Mouse (Mus musculus): ENCODE data around the gene Tmem30c. TPM values are rescaled to one million over a fixed set of nuclear protein-coding genes. Genes with fewer than 3 reads are reported as not detected.
A peak's percentile ranks its signal among the peaks of the same experiment; 100 is the strongest.

Tmem30c gene
- polyA plus RNA-seq, 1 experiment from 2014 or later = 0.10 TPM

DNA sequence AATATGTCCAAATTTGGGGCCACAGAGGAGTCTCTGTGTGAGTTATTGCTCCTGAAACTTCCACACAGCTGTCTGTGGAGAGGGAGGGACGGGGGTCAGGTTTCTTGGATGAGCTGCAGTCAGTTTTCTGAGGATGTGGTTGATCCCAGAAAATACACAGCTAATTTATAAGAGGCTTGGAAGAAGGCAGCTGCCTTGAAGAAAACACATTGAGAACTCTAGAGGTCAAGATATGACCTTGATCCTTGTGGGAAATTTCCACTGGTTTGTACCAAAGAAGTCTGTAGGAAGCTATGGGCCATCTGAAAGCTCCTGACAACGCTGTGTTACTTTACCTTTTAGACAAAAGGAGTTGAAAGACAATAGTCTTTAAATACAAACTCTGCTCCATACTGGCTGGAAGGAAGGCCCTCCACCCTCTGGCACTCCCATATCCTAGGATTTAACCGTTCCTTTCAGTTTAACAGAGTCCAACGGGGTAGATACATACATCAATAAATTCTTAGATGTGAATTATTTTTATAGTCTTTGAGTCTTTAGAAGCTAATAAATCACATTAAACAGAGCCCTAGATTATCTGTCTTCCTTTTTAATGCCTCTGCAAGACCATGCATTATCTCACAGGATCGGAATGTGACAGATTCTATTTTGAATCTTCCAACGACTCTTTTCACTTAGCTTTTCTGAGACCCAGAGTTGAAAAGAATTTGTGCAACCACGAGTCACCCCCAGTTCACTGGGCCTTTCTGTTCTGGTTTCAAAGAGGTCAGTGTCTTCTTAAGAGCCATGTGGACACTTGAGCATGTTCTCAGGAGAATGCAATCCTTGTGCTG is 40.9 kb downstream of the Tmem30c start:
- 43% methylated on average over 7 of the region's 7 CpGs for WGBS (ENCODE audit: insufficient replicate concordance)
- H3K27ac ChIP-seq (ENCODE audit: low read depth, low read length) = peak overlapping the region; percentile 57

DNA sequence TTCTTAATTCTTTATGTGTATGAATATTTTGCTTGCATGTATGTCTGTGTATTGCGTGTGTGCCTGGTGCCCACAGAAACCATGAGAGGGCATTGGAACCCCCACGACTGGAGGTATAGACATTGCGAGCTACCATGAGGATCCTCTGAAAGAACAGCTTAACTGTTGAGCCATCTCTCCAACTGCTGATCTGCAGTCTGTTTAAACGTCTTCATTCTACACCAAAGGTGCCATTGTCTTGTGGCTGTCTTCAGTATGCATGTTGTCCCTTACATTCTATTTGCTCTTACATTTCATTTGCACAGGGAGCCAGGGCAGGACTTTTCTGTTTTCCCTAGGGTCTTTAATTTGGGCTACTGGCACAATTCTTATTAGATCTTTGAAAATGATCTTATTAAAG is 41.7 kb downstream of the Tmem30c start:
- WGBS (ENCODE audit: insufficient replicate concordance) = 82% methylated on average over 4 of the region's 4 CpGs
- Histone ChIP-seq H3K9ac (ENCODE audit: low read depth, low read length) (no peak overlapping the region), H3K27ac (ENCODE audit: low read depth, low read length) (no peak overlapping the region), H3K4me1 (ENCODE audit: control insufficient read depth, insufficient read depth, low read length) (peaks cover 10% of the 10 kb centered on the region), H3K36me3 (ENCODE audit: control insufficient read depth, insufficient read depth, low read length) (no peaks in the 10 kb centered on the region), H3K4me2 (no peak overlapping the region), H3K27me3 (ENCODE audit: control insufficient read depth, insufficient read depth, low read length) (no peaks in the 10 kb centered on the region), H3K9me3 (replicated peaks; ENCODE audit: control insufficient read depth, low read length) (0 out of 2 replicates have a peak, but pooled peaks cover 2% of the 10 kb centered on the region), H3K4me3 (ENCODE audit: low read depth, low read length) (no peak overlapping the region)
- ATAC-seq (replicated peaks; ENCODE audit: insufficient number of reproducible peaks, low FRiP score, low TSS enrichment) = no peak

More for the DNA sequence above, 40.9 kb downstream of the Tmem30c start:
- ATAC-seq (replicated peaks; ENCODE audit: insufficient number of reproducible peaks, low FRiP score, low TSS enrichment) = no peak
- H3K9me3 ChIP-seq (replicated peaks; ENCODE audit: control insufficient read depth, low read length) = 0 out of 2 replicates have a peak, but pooled peaks cover 2% of the 10 kb centered on the region
- no peak overlapping the region for H3K4me3 ChIP-seq (ENCODE audit: low read depth, low read length)
- peaks cover 10% of the 10 kb centered on the region for H3K4me1 ChIP-seq (ENCODE audit: control insufficient read depth, insufficient read depth, low read length)
- no peak overlapping the region for H3K9ac ChIP-seq (ENCODE audit: low read depth, low read length)
- H3K36me3 ChIP-seq (ENCODE audit: control insufficient read depth, insufficient read depth, low read length) = no peaks in the 10 kb centered on the region
- no peaks in the 10 kb centered on the region for H3K27me3 ChIP-seq (ENCODE audit: control insufficient read depth, insufficient read depth, low read length)
- no peak overlapping the region for H3K4me2 ChIP-seq

DNA sequence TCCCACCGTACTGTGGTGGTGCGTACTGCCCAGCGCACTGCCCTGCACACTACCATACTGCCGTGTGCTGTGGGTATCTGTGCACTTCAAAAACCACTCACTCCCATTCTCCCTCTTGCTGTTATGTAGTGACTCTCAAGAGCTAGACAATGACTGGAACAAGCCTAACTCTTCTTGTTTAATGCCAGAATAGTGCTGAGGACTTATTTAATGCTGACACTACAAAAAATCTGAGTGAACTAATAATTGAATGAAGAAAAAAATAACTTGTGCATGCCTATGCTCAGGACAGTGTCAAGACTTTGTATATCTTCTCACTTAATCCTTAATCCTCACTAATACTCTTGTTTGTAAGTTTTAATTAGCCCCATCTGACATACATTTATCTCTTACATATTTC is 45.2 kb downstream of the Tmem30c start:
- Histone ChIP-seq H3K9me3 (replicated peaks; ENCODE audit: control insufficient read depth, low read length) (0 out of 2 replicates have a peak, but pooled peaks cover 2% of the 10 kb centered on the region), H3K9ac (ENCODE audit: low read depth, low read length) (no peak overlapping the region), H3K27me3 (ENCODE audit: control insufficient read depth, insufficient read depth, low read length) (no peaks in the 10 kb centered on the region), H3K4me1 (ENCODE audit: control insufficient read depth, insufficient read depth, low read length) (peaks cover 10% of the 10 kb centered on the region), H3K4me3 (ENCODE audit: low read depth, low read length) (no peak overlapping the region), H3K4me2 (no peak overlapping the region), H3K27ac (ENCODE audit: low read depth, low read length) (no peak overlapping the region), H3K36me3 (ENCODE audit: control insufficient read depth, insufficient read depth, low read length) (no peaks in the 10 kb centered on the region)
- ATAC-seq (replicated peaks; ENCODE audit: insufficient number of reproducible peaks, low FRiP score, low TSS enrichment) = no peak
- WGBS (ENCODE audit: insufficient replicate concordance) = 89% methylated on average over 4 of the region's 4 CpGs

DNA sequence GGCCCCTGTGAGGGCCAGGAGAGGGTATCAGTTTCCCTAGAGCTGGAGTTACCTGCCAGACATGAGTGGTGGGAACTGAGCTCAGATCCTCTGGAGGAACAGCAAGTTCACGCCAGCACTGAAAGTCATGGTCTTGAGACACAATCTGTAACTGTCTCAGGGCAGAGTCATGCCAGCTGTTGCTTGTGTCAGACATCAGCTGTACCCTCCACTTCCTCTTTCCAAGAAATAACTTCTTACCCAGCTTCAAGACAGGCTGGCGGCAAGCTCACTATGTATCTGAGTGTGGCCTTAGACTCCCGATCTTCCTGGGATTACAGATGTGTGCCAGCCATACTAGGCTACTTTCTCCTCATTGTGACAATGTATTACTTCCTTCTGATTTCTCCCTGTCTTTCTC is 46.1 kb downstream of the Tmem30c start:
- no peak for ATAC-seq (replicated peaks; ENCODE audit: insufficient number of reproducible peaks, low FRiP score, low TSS enrichment)
- no peak overlapping the region for H3K4me2 ChIP-seq
- H3K27ac ChIP-seq (ENCODE audit: low read depth, low read length) = no peak overlapping the region
- no peaks in the 10 kb centered on the region for H3K27me3 ChIP-seq (ENCODE audit: control insufficient read depth, insufficient read depth, low read length)
- H3K9ac ChIP-seq (ENCODE audit: low read depth, low read length) = no peak overlapping the region
- 0 out of 2 replicates have a peak, but pooled peaks cover 2% of the 10 kb centered on the region for H3K9me3 ChIP-seq (replicated peaks; ENCODE audit: control insufficient read depth, low read length)
- WGBS (ENCODE audit: insufficient replicate concordance) = 74% methylated on average over 3 of the region's 3 CpGs
- H3K4me3 ChIP-seq (ENCODE audit: low read depth, low read length) = no peak overlapping the region
- H3K36me3 ChIP-seq (ENCODE audit: control insufficient read depth, insufficient read depth, low read length) = no peaks in the 10 kb centered on the region
- peaks cover 2% of the 10 kb centered on the region for H3K4me1 ChIP-seq (ENCODE audit: control insufficient read depth, insufficient read depth, low read length)

DNA sequence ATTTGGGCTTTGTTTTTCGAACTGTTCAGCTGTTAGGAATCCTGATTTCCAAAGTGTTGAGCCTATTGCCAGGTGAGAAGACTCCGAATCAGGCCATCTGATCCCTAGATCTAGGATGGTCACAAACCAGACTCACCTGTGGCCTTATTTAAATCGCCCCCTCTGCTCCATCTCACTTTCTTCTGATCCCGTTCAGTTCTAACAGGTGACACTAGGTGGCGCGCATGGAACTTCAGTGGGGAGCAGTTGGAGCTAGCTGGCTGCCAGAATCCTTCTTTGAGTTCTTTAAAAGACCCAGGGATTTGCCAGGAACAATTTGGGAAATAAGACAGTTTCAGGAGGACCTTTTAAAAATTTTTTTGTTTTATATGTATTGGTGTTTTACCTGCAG is 48.8 kb downstream of the Tmem30c start:
- no peaks in the 10 kb centered on the region for H3K27me3 ChIP-seq (ENCODE audit: control insufficient read depth, insufficient read depth, low read length)
- no peaks in the 10 kb centered on the region for H3K36me3 ChIP-seq (ENCODE audit: control insufficient read depth, insufficient read depth, low read length)
- no peaks in the 10 kb centered on the region for H3K9me3 ChIP-seq (replicated peaks; ENCODE audit: control insufficient read depth, low read length)
- H3K27ac ChIP-seq (ENCODE audit: low read depth, low read length) = no peak overlapping the region
- WGBS (ENCODE audit: insufficient replicate concordance) = 7% methylated on average over 6 of the region's 6 CpGs
- H3K4me1 ChIP-seq (ENCODE audit: control insufficient read depth, insufficient read depth, low read length) = no peaks in the 10 kb centered on the region; the same call in 1 of the 2 replicates
- no peak for ATAC-seq (replicated peaks; ENCODE audit: insufficient number of reproducible peaks, low FRiP score, low TSS enrichment)
- no peak overlapping the region for H3K4me3 ChIP-seq (ENCODE audit: low read depth, low read length)
- no peak overlapping the region for H3K4me2 ChIP-seq
- H3K9ac ChIP-seq (ENCODE audit: low read depth, low read length) = no peak overlapping the region

DNA sequence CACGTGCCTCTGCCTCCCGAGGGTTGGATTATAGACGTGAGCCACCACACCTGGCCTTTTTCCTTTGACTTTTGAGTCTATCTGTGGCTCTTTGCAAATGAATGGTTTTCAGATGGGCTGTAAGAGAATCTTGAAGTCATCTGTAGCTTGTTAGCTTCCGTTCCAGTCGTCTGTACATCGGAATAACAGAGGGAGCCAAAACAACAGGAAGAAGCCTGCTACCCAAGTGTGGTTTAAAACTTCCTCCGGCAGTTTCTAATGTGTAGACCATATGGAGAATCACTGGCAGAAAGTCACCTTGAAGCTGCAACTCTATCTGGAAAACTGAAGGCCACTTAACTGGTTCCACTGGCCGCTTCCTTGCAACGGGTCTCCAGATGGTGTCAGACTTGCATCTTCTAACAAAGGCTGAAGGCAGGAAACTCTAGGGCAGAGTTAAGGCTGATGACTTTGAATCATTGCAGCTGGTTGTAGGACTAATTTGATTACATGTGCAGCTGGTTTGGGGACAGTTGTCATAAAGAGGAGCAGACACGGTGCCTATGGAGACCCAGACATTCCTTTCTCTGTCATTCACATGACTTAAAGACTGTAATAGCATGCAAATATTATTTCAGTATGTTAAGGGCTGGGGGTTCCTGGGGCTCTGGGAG is 49.3 kb downstream of the Tmem30c start:
- 53% methylated on average over 10 of the region's 10 CpGs for WGBS (ENCODE audit: insufficient replicate concordance)
- no peaks in the 10 kb centered on the region for H3K9me3 ChIP-seq (replicated peaks; ENCODE audit: control insufficient read depth, low read length)
- no peaks in the 10 kb centered on the region; the same call in 1 of the 2 replicates for H3K4me1 ChIP-seq (ENCODE audit: control insufficient read depth, insufficient read depth, low read length)
- ATAC-seq (replicated peaks; ENCODE audit: insufficient number of reproducible peaks, low FRiP score, low TSS enrichment) = no peak
- H3K27ac ChIP-seq (ENCODE audit: low read depth, low read length) = no peak overlapping the region
- H3K36me3 ChIP-seq (ENCODE audit: control insufficient read depth, insufficient read depth, low read length) = no peaks in the 10 kb centered on the region
- H3K4me2 ChIP-seq = no peak overlapping the region
- no peak overlapping the region for H3K4me3 ChIP-seq (ENCODE audit: low read depth, low read length)
- no peaks in the 10 kb centered on the region for H3K27me3 ChIP-seq (ENCODE audit: control insufficient read depth, insufficient read depth, low read length)
- no peak overlapping the region for H3K9ac ChIP-seq (ENCODE audit: low read depth, low read length)

DNA sequence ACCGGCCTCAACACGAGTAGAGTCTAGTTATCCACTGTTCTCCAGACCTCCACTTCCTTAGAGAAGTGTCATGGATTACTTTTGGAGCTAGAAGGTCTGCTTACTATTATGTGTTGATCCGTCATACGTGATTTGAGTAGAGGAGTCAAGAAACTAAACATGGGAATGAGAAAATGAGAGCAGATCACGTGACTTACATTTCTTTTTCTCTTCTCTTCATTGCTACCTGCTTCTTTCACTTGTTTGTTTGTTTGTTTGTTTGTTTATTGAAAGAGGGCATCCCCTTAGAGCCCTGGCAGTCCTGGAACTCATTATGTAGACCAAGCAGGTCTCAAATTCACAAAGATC is 49.8 kb downstream of the Tmem30c start:
- H3K4me1 ChIP-seq (ENCODE audit: control insufficient read depth, insufficient read depth, low read length) = no peaks in the 10 kb centered on the region; the same call in 1 of the 2 replicates
- no peaks in the 10 kb centered on the region for H3K27me3 ChIP-seq (ENCODE audit: control insufficient read depth, insufficient read depth, low read length)
- no peaks in the 10 kb centered on the region for H3K9me3 ChIP-seq (replicated peaks; ENCODE audit: control insufficient read depth, low read length)
- no peak overlapping the region for H3K4me2 ChIP-seq
- 85% methylated on average over 5 of the region's 5 CpGs for WGBS (ENCODE audit: insufficient replicate concordance)
- no peak overlapping the region for H3K27ac ChIP-seq (ENCODE audit: low read depth, low read length)
- no peak overlapping the region for H3K9ac ChIP-seq (ENCODE audit: low read depth, low read length)
- ATAC-seq (replicated peaks; ENCODE audit: insufficient number of reproducible peaks, low FRiP score, low TSS enrichment) = no peak
- H3K4me3 ChIP-seq (ENCODE audit: low read depth, low read length) = no peak overlapping the region
- no peaks in the 10 kb centered on the region for H3K36me3 ChIP-seq (ENCODE audit: control insufficient read depth, insufficient read depth, low read length)

DNA sequence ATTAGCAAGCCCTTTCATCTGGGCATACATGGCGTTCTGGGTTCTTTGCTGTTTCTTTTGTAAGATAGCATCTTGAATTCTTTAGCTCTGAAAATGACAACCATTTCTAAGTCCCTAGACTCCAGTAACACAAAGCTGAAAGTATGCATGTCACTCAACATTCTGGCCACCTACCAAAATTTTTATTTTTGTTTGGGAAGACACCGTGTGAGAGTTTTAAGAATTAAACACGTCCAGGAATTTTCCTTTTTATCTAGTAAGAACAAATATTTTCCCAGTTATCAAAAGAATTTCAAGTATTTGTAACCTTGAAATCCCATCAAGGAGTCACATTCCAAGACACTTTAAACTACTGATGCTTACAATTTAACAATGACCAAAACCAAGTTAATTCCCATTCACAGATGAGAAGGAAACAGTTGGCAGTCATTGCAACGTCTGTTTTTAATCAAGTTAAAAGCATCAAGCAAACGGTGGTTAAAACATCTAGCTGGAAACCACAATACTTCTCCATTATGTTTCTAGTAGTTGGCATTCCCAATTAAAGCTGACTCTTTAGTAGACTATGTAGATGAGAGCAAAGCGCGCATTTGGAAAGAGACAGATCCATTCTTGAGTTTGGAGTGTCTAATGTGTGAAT is 56.7 kb downstream of the Tmem30c start:
- Histone ChIP-seq H3K27ac (ENCODE audit: low read depth, low read length) (no peak overlapping the region), H3K36me3 (ENCODE audit: control insufficient read depth, insufficient read depth, low read length) (no peaks in the 10 kb centered on the region), H3K4me1 (ENCODE audit: control insufficient read depth, insufficient read depth, low read length) (0 out of 2 replicates have a peak, but pooled peaks cover 3% of the 10 kb centered on the region), H3K4me3 (ENCODE audit: low read depth, low read length) (no peak overlapping the region), H3K27me3 (ENCODE audit: control insufficient read depth, insufficient read depth, low read length) (no peaks in the 10 kb centered on the region), H3K9me3 (replicated peaks; ENCODE audit: control insufficient read depth, low read length) (no peaks in the 10 kb centered on the region), H3K4me2 (no peak overlapping the region), H3K9ac (ENCODE audit: low read depth, low read length) (no peak overlapping the region)
- WGBS (ENCODE audit: insufficient replicate concordance) = 51% methylated on average over 7 of the region's 7 CpGs
- no peak for ATAC-seq (replicated peaks; ENCODE audit: insufficient number of reproducible peaks, low FRiP score, low TSS enrichment)

Measured in heart, embryonic 11.5 days (tissue).